Mouse (Mus musculus) brown adipose tissue, adult 24 weeks (tissue): ENCODE data around the gene Asns. TPM values are rescaled to one million over a fixed set of nuclear protein-coding genes. Genes with fewer than 3 reads are reported as not detected.

Experiments used
- H3K27ac ChIP-seq: fragments of 200-500 bp; replicated peaks from 2 replicates; pipeline ENCODE4 v1.5.1; 2012; ENCODE audit warnings: low read depth, mild to moderate bottlenecking, low read length
- H3K4me1 ChIP-seq: fragments of 200-500 bp; 2 replicates; pipeline ENCODE4 v1.6.1; 2012; ENCODE audit warnings: low read length, mixed read lengths; ENCODE audit not compliant: control insufficient read depth, insufficient read depth, insufficient read length
- H3K4me3 ChIP-seq: fragments of 200-500 bp; 2 replicates; pipeline ENCODE4 v1.5.1; 2012; ENCODE audit warnings: low read depth, mild to moderate bottlenecking, low read length, moderate library complexity; ENCODE audit not compliant: insufficient read depth
- polyA plus RNA-seq: library from polyadenylated mRNA; stranded (reverse); fragments of >200 nt; gene quantifications from 2 replicates; pipeline ENCODE4 v1.2.4, GENCODE M21; 2012; ENCODE audit not compliant: missing spikeins, insufficient read depth, insufficient read length

The Asns gene
- 68.0 and 70.1 TPM in 2 replicates for polyA plus RNA-seq

DNA sequence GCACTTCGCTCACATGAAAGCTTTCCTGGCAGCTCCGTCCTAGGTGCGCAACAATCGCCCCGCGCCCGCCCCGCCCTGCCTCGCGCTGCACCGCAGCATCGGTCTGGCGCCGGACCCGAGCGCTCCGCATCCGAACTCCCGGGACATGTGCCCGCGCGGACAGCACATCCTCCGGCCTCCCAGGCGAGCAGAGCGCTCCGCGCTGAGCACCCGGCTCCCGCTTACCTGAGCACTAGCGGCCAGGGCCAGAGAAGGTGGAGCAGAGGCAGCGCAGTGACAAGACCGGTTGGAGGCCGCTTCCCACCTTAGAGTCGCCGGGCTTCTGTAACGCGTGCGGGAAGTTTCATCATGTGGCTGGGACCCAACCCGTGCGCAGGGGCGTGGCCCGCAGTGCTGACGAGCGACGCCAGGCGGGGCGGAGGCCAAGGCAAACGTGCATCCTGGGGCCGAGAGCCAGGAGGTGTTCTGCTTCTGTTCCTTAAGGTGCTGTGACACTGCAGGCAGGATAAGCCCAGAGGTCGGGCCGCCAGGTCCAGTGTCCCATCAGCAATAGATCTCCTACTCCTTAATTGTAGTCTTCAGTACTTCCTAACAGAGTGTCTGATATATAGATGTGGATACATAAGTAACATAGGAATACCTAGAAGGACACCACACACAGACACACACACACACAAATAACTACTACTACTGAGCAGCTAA lies at the start of gene Asns:
Gene Asns (minus strand): TSS at position 371 of the 702 bp plus-strand sequence.
- Histone ChIP-seq H3K4me1 (peaks cover 3% of the 10 kb centered on the region), H3K27ac (no peak within 1 kb of the TSS), H3K4me3 (peak within 1 kb of the TSS; percentile 78)

DNA sequence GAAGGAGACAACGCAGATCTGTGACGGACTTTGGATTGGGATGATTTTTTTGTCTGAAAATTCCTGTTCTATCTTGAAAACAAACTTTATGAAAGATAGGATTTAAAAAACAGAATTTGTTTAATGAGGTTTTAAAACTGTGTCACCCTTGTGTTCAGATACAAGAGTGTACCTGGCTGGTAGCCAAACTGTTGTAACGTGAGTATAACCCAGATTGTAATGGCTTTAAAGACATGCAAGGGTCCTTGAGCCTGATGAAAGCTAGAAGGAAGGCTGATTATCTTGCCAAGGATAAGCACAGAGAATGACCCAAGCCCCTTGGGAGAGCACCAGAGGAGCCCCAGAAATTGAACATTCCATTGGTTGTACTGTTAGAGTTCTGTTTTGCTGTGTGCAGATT lies 48.7 kb upstream of the Asns start:
- Histone ChIP-seq H3K27ac (no peak overlapping the region), H3K4me3 (no peak overlapping the region)

DNA sequence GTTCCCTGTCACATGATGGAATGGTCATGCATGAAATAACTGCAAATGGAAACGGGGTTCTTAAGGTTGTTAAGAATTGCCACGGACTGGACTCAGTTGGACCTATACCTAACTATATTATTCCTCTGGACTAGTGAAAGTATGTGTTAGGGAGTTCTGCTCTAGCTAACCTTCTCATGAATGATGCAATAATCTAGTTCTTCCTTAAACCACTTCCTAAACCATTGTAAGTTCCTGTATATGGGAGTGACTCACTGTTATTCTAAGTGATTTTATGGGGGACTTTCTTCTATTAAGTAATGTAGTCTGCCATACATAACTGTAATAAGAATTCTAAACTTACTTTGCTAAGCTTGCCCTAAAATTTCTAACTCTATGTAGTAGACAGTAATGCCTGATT lies 44.8 kb upstream of the Asns start:
- H3K27ac ChIP-seq, result no peak overlapping the region
- H3K4me3 ChIP-seq, result no peak overlapping the region
- no peaks in the 10 kb centered on the region for H3K4me1 ChIP-seq

More for the DNA sequence above, 48.7 kb upstream of the Asns start:
- no peaks in the 10 kb centered on the region for H3K4me1 ChIP-seq

DNA sequence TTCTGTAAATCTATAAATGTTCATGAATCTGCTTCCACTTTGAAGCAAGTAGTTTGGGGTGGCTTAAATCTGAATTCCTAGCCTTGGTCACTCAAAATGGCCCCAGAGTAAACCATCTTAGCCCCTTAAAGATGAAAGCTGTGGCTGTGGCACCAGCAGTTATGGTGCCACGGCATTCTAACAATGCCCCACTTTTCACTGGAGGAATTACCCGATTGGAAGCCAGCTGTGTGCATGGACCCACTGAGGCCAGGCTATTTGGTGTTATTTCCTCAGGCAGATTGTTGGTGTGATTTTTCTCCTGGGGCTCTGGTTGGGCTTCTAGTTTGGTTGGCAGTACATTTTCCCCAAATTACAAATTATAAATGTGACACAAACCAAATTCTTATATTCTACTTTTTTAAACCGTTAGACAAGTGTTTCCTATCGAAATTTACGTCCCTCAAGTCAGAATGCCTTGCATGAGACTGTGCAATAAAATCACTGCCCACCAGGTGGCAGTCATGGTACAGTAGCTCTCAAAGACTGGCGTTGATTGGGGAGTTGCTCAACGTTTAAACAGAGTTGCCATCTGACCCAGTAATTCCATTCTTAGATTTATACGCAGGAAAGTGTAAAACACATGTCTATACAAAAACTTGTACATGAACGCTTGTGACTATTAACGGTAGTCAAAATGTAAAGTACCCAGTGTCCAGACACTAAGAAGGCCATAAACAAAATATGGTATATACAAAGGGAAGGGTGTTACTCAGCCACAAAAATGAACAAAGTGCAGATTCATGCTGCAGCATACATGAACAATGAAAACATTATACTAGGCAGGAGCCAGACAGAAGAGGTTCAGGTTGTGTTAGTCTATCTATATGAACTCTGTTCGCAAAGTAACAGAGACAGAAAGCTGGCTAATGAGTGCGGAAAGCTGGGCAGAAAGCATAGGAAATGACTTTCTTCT lies 40.0 kb upstream of the Asns start:
- no peak overlapping the region for H3K27ac ChIP-seq
- H3K4me1 ChIP-seq, result no peaks in the 10 kb centered on the region
- H3K4me3 ChIP-seq, result no peak overlapping the region

DNA sequence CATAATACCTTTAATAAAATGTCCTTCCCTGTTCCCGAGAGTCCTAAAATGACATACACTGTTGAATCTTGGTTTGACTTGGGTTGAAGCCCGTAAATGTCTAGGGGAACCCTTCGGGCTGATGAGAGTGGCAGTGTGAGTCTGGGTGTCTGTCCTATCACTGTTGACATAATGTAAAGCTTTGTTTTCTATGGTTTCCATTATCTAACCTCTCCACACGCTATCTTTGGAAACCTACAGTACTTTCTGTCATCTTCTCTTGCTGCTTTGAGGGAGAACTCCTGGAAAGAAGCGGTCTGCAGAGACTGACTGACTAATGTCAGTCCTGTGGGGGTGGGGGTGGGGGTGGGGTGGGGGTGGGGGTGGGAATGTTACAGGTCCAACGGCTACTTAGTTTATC lies 39.0 kb upstream of the Asns start:
- no peak overlapping the region for H3K27ac ChIP-seq
- no peak overlapping the region for H3K4me3 ChIP-seq
- no peaks in the 10 kb centered on the region for H3K4me1 ChIP-seq

- no peak overlapping the region for H3K27ac ChIP-seq
- no peak overlapping the region for H3K4me3 ChIP-seq
- no peaks in the 10 kb centered on the region for H3K4me1 ChIP-seq
Observed at GRCm38 (mm10) chr6:7729128-7729527, 36.1 kb upstream of the Asns start.

GRCm38 (mm10) chr6:7728241-7728640 lies 35.2 kb upstream of the Asns start:
- Histone ChIP-seq H3K4me3 (no peak overlapping the region), H3K4me1 (no peaks in the 10 kb centered on the region), H3K27ac (no peak overlapping the region)

DNA sequence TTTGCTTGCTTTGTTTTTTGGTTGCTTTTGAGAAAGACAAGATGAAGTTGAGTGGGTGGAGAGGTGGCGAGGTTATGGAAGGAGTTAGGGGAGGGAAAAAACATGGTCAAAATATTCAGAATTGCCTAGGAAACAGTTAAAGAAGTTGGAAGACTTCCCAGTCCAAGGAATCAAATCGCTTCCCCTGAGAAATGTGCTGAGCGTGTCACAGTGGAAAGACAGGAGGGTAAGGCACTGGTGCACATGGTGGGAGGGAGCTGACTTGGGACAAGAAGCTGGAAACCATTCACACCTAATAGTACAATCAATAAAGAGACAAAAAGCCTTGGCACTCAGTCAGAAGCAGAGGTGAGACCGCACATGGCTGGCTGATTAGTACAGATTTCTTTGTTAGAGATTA lies 23.2 kb upstream of the Asns start:
- Histone ChIP-seq H3K27ac (no peak overlapping the region), H3K4me3 (no peak overlapping the region)

DNA sequence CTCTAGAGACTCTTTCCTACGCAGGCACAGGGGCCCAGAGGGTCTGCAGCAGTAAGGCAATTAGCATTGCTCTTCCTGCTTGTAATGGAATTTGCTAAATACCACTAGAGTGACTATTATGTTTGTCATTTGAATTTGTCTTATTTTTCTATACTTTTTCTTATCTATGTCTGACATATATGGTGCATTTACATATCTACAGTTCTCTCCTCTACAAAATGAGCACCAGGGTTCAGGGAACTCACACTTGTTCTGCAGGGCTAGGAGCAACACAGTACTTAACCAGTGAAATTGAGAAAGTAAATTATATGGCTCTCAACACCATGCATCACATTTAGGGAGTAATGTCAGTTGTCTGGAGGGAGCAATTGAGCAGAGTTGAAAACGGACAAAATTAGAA lies 21.2 kb upstream of the Asns start:
- H3K27ac ChIP-seq, result no peak overlapping the region
- H3K4me1 ChIP-seq, result no peaks in the 10 kb centered on the region

More for the DNA sequence above, 23.2 kb upstream of the Asns start:
- no peaks in the 10 kb centered on the region for H3K4me1 ChIP-seq

GRCm38 (mm10) chr6:7711837-7712330 lies 18.8 kb upstream of the Asns start:
- H3K4me1 ChIP-seq, result no peaks in the 10 kb centered on the region
- H3K27ac ChIP-seq, result no peak overlapping the region
- H3K4me3 ChIP-seq, result no peak overlapping the region

More for the DNA sequence above, 21.2 kb upstream of the Asns start:
- H3K4me3 ChIP-seq, result no peak overlapping the region

DNA sequence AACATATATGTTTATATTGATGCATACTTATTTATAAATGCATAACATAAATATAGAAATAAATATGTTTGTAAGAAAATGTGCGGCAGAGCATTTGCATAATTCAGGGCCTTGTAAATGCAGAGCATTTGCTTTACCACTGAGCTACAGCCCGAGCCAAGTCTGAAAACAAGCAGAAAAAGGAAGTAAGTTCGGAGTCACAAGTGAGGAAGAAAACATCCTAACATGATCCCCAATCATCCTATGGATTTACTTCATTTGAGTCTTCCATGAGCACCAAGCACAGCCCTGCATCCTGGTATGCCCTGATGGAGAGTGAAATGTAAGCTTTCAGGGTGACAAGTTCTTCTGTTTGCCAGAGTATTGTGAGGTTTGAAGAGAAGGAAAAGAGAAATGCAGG lies 15.2 kb upstream of the Asns start:
- H3K4me3 ChIP-seq, result no peak overlapping the region
- no peak overlapping the region for H3K27ac ChIP-seq
- H3K4me1 ChIP-seq, result no peaks in the 10 kb centered on the region

GRCm38 (mm10) chr6:7706796-7707195 lies 13.7 kb upstream of the Asns start:
- no peaks in the 10 kb centered on the region for H3K4me1 ChIP-seq
- no peak overlapping the region for H3K27ac ChIP-seq
- no peak overlapping the region for H3K4me3 ChIP-seq

DNA sequence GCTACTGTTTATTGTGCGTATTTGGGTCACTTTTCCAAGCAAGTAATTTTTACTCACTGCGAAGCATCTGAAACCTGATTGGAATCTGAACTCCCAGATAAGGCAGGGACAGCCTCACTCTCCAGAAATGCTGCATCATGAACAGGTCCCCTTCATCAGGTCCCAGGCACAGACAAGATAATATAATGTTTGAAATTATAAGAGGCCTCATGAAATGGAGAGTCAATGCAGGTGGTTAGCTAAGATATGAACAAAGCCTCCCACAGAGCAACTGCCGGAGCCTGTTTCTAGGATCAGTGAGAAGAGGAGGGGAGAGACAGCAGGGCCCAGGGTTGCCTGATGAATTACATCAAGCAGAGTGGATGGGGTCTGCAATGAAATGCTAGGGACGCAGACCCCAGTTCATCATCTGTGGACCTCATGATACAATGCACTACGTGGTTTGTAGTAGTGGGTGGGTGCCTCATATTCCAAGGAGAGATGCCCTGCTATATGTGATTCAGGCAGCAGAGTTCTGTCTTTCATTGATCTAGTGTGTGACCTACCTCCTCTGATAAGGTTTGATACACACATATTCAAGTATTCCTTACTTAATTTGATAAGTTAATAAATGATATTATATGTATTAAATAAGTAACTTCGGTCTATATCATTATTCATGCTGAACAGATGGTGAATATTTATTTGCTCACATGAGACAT lies 5.1 kb upstream of the Asns start:
- no peak overlapping the region for H3K27ac ChIP-seq
- no peak overlapping the region for H3K4me3 ChIP-seq
- H3K4me1 ChIP-seq, result no peaks in the 10 kb centered on the region

DNA sequence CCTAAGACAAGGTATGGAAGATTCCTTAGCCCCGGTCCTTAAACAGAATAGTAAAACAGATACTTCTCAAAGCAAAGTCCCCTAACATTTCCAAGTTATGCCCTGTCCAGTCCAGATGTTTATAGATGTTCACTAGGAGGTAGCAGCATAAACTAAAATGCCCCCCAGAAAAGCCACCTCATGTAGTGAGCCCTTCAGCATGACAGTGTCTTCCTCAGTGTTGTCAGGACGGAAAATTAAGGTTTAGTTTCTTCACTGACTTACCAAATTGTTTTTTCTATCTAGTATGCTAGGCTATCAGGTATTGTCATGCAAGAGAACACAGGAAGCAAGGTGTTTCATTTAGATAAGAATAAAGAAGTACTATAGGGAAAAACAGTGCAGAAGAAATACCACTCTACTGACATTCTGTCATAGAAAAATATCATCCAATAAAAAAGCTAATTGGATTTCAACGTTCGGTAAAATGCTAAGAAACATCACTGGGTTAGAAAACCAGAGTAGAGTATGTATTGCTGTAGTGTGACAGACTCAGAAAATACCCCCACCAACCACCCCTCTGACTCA lies 4.1 kb upstream of the Asns start:
- Histone ChIP-seq H3K27ac (no peak overlapping the region), H3K4me1 (no peaks in the 10 kb centered on the region)

DNA sequence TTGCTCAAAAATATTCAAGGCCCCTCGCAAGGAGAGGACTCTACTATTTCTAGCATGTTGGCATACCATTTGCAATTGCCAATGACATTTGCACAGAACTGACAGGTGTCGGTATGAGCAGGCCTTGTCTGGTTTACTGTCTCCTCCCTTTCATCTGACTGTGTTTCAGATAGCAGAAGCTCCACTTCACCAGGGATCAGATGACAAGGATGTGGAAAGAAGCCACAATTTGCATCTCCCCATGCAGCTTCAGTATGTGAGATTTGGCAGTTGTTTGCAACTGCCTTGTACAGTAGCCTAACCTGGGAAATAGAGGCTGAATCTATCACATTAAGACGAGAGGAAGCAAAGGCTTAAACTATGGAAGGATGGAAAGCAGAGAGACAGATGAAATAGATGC lies 3.6 kb upstream of the Asns start:
- no peaks in the 10 kb centered on the region for H3K4me1 ChIP-seq
- no peak overlapping the region for H3K4me3 ChIP-seq
- H3K27ac ChIP-seq, result no peak overlapping the region

More for the DNA sequence above, 4.1 kb upstream of the Asns start:
- H3K4me3 ChIP-seq, result no peak overlapping the region
